Mouse (Mus musculus): ENCODE data around the gene Vps33a.
"Not testable (repeated sequence)": the region's sequence is repeated elsewhere in the genome, so short reads cannot be mapped to it uniquely, and the experiment has no call there.

Gene Vps33a

GRCm38 (mm10) chr5:123523692-123524392 is 49.0 kb downstream of the Vps33a start, which contains the start of gene Diablo:
TSS of gene Diablo (minus strand) at chr5:123524176.
- peak; percentile 99 for DNase-seq

GRCm38 (mm10) chr5:123522166-123522565 is 50.7 kb downstream of the Vps33a start:
- DNase-seq = no peak

DNA sequence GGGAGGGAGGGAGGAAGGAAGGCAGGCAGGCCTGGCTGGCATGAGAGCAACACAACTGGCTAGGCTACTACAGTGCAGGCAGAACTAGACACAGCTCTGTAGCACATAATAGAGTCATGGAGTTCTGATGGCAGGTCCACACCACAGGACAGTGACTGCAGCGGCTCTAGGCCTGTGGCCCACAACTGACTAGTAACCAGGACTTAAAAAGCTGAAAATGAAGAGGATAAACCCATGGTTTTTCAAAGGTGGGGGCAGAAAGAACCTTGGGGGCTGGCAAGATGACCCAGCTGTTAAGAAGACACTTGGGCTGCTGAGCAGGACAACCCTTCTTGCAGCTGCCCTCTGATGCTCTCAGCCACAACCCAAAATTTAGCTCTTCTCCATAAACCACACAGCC is 51.2 kb downstream of the Vps33a start:
- DNase-seq = no peak

GRCm38 (mm10) chr5:123520666-123521065 is 52.2 kb downstream of the Vps33a start:
- no peak for DNase-seq

- no peak for DNase-seq
Measured at GRCm38 (mm10) chr5:123514871-123515270, 58.0 kb downstream of the Vps33a start.

DNA sequence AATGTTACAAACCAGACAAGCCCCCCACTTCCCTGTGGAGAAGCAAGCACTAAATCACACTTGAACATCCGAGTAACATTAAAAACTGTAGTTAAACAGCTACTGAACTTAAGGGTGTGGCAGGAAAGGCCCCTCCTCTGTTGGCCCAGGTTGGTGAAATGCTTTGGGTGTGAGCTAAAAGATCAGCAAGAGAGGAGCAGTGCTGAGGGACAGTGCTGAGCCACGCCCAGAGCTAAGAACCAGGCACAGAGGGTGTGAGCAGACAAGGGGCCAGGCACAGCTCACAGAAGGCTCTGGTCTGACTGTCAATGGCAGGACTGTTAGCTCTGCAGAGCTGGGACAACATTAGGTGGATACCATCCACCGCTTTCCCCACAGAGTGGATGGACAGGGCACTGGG is 60.7 kb downstream of the Vps33a start:
- no peak for DNase-seq

GRCm38 (mm10) chr5:123511426-123511825 is 61.4 kb downstream of the Vps33a start:
- not testable (repeated sequence) for DNase-seq

GRCm38 (mm10) chr5:123510160-123510559 is 62.7 kb downstream of the Vps33a start, which contains the start of gene B3gnt4:
TSS of gene B3gnt4 (plus strand) at chr5:123510460.
- DNase-seq = no peak

DNA sequence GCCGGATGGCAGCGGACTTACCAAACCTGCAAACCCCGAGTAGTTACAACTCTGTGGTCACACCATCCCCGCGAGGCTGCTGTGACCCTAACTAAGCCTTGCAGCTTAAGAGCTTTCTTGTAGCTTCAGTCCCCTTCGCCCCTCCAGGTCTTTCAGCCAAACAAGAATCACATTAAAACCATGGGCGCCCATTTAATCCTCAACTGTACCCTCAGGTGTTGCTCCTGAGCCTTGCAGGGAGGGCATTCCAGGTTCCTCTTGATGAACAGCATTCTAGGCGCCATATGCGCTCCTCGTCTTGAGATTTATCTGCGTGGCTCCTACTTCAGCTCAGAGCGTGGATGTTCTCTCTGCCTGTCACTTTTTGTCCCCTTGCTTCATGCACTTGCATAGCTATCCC is 63.9 kb downstream of the Vps33a start:
- no peak for DNase-seq

- peak; percentile 86 for DNase-seq
Measured at GRCm38 (mm10) chr5:123507936-123508723, 64.7 kb downstream of the Vps33a start.

- DNase-seq = no peak
Measured at GRCm38 (mm10) chr5:123501973-123502372, 70.9 kb downstream of the Vps33a start.

- DNase-seq = peak; percentile 39
Measured at GRCm38 (mm10) chr5:123499717-123500116, 73.1 kb downstream of the Vps33a start.

DNA sequence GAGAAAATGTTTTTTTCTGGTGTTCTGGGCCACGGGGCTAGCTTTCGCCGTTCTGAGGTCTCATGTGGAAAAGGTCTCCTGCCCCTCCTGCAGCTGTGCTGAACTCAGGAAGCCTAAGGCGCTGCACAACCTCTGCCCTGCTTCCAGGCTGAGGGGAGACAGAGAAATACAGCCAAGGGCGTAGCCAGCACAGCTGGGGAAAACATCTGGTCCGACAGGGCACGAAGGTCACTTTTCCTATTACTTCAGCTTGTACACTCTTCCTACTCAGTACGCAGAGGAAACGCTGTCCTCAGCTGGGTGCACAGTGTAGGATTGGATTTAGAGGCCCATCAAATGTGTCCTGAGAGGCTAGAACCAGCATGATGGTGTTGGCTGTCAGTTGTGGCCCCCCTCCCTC is 82.9 kb downstream of the Vps33a start:
- DNase-seq = no peak

- no peak for DNase-seq
Measured at GRCm38 (mm10) chr5:123489112-123489785, 83.6 kb downstream of the Vps33a start, which contains the start of the genes Lrrc43 and Il31. TSS of gene Lrrc43 (plus strand) at chr5:123489305. TSS of gene Il31 (minus strand) at chr5:123489489.

GRCm38 (mm10) chr5:123487659-123488395 is 85.0 kb downstream of the Vps33a start:
- no peak for DNase-seq
